Mouse (Mus musculus) limb, embryonic 15.5 days (tissue): ENCODE data around the gene Slc25a54. TPM values are rescaled to one million over a fixed set of nuclear protein-coding genes. Genes with fewer than 3 reads are reported as not detected.

Experiments used
- ATAC-seq: fragments of 200-750 bp; cut with Nextera tagmentation; 2 replicates; pipeline ENCODE4 v1.8.0; 2017; ENCODE audit warnings: low read depth, moderate TSS enrichment; ENCODE audit not compliant: insufficient number of reproducible peaks, low FRiP score, low TSS enrichment
- H3K27ac ChIP-seq: fragments of 300-500 bp; sonication (generic); 2 replicates; pipeline ENCODE4 v1.5.1; 2015; ENCODE audit warnings: moderate library complexity, mild to moderate bottlenecking, inconsistent platforms
- H3K27me3 ChIP-seq: fragments of 300-500 bp; sonication (generic); 2 replicates; pipeline ENCODE4 v1.6.1; 2015; ENCODE audit warnings: inconsistent platforms
- H3K36me3 ChIP-seq: fragments of 300-500 bp; sonication (generic); 2 replicates; pipeline ENCODE4 v1.6.1; 2015; ENCODE audit warnings: inconsistent platforms
- H3K4me1 ChIP-seq: fragments of 300-500 bp; sonication (generic); 2 replicates; pipeline ENCODE4 v1.6.1; 2015; ENCODE audit warnings: inconsistent platforms
- H3K4me2 ChIP-seq: fragments of 300-500 bp; sonication (generic); 2 replicates; pipeline ENCODE4 v1.6.1; 2015; ENCODE audit warnings: mild to moderate bottlenecking, inconsistent platforms
- H3K4me3 ChIP-seq: fragments of 300-500 bp; sonication (generic); 2 replicates; pipeline ENCODE4 v1.5.1; 2015; ENCODE audit warnings: mild to moderate bottlenecking, inconsistent platforms
- H3K9ac ChIP-seq: fragments of 300-500 bp; sonication (generic); 2 replicates; pipeline ENCODE4 v1.6.1; 2015; ENCODE audit warnings: inconsistent platforms
- H3K9me3 ChIP-seq: fragments of 300-500 bp; sonication (generic); 2 replicates; pipeline ENCODE4 v1.6.1; 2016; ENCODE audit warnings: inconsistent platforms
- WGBS: fragments of 180-500 bp; shearing (Covaris S2); methylation state at CpG from one replicate; pipeline ENCODE4 v1.1.7; 2015; 5-methylcytosine and 5-hydroxymethylcytosine counted together
- polyA plus RNA-seq: library from polyadenylated mRNA; unstranded; fragments of >200 nt; fragmentation: Nextera tagmentation; extraction: Ambion mirVana; gene quantifications from 2 replicates; pipeline ENCODE4 v1.2.1, GENCODE M21; 2015

Slc25a54 gene
- polyA plus RNA-seq: not detected in 2 replicates

- Histone ChIP-seq H3K9me3 (no peaks in the 10 kb centered on the region), H3K4me2 (no peak within 1 kb of the TSS), H3K4me1 (no peaks in the 10 kb centered on the region), H3K4me3 (no peak within 1 kb of the TSS), H3K9ac (no peak within 1 kb of the TSS), H3K27ac (no peak within 1 kb of the TSS), H3K36me3 (no peaks in the 10 kb centered on the region), H3K27me3 (no peaks in the 10 kb centered on the region)
- WGBS: 92% methylated on average over 17 of the region's 17 CpGs
- no peak for ATAC-seq
Measured at GRCm38 (mm10) chr3:109080169-109080568, at the start of gene Slc25a54. TSS of gene Slc25a54 (plus strand) at chr3:109080469.

- 22% methylated on average over 6 of the region's 6 CpGs for WGBS
- no peak overlapping the region for H3K4me3 ChIP-seq
- no peaks in the 10 kb centered on the region for H3K36me3 ChIP-seq
- H3K4me1 ChIP-seq: peaks cover 28% of the 10 kb centered on the region
- no peak overlapping the region for H3K9ac ChIP-seq
- H3K9me3 ChIP-seq: no peaks in the 10 kb centered on the region
- H3K27ac ChIP-seq: peak overlapping the region; percentile 67
- ATAC-seq: peak; percentile 67
- H3K4me2 ChIP-seq: no peak overlapping the region
- H3K27me3 ChIP-seq: no peaks in the 10 kb centered on the region
Measured at GRCm38 (mm10) chr3:109030817-109031216, 49.5 kb upstream of the Slc25a54 start.

GRCm38 (mm10) chr3:109031626-109032025, 48.6 kb upstream of the Slc25a54 start:
- WGBS: 82% methylated on average over 3 of the region's 3 CpGs
- Histone ChIP-seq H3K9ac (no peak overlapping the region), H3K27me3 (no peaks in the 10 kb centered on the region), H3K4me3 (no peak overlapping the region), H3K27ac (no peak overlapping the region), H3K9me3 (no peaks in the 10 kb centered on the region), H3K36me3 (no peaks in the 10 kb centered on the region), H3K4me2 (no peak overlapping the region), H3K4me1 (peaks cover 26% of the 10 kb centered on the region)
- no peak for ATAC-seq

- Histone ChIP-seq H3K9ac (no peak overlapping the region), H3K27ac (no peak overlapping the region), H3K4me1 (peaks cover 26% of the 10 kb centered on the region), H3K36me3 (no peaks in the 10 kb centered on the region), H3K4me3 (no peak overlapping the region), H3K9me3 (no peaks in the 10 kb centered on the region), H3K27me3 (no peaks in the 10 kb centered on the region), H3K4me2 (no peak overlapping the region)
- no peak for ATAC-seq
- WGBS: 30% methylated on average over 2 of the region's 2 CpGs
Measured at GRCm38 (mm10) chr3:109032306-109032705, 48.0 kb upstream of the Slc25a54 start.

GRCm38 (mm10) chr3:109034411-109034810, 45.9 kb upstream of the Slc25a54 start:
- ATAC-seq: no peak
- Histone ChIP-seq H3K4me1 (peaks cover 21% of the 10 kb centered on the region), H3K36me3 (no peaks in the 10 kb centered on the region), H3K4me3 (no peak overlapping the region), H3K27me3 (no peaks in the 10 kb centered on the region), H3K4me2 (no peak overlapping the region), H3K9ac (no peak overlapping the region), H3K27ac (no peak overlapping the region), H3K9me3 (no peaks in the 10 kb centered on the region)
- 56% methylated on average over 1 of the region's 1 CpGs for WGBS

GRCm38 (mm10) chr3:109040908-109041307, 39.4 kb upstream of the Slc25a54 start:
- no peak for ATAC-seq

GRCm38 (mm10) chr3:109043395-109043794, 36.9 kb upstream of the Slc25a54 start:
- 64% methylated on average over 7 of the region's 7 CpGs for WGBS
- no peak overlapping the region for H3K27ac ChIP-seq
- ATAC-seq: no peak
- no peaks in the 10 kb centered on the region for H3K9me3 ChIP-seq
- no peaks in the 10 kb centered on the region for H3K27me3 ChIP-seq
- H3K4me1 ChIP-seq: peaks cover 4% of the 10 kb centered on the region; the same call in 1 of the 2 replicates
- H3K36me3 ChIP-seq: no peaks in the 10 kb centered on the region
- no peak overlapping the region for H3K4me2 ChIP-seq
- no peak overlapping the region for H3K4me3 ChIP-seq
- no peak overlapping the region for H3K9ac ChIP-seq

More at GRCm38 (mm10) chr3:109040908-109041307, 39.4 kb upstream of the Slc25a54 start:
- 84% methylated on average over 4 of the region's 4 CpGs for WGBS
- Histone ChIP-seq H3K27me3 (no peaks in the 10 kb centered on the region), H3K36me3 (no peaks in the 10 kb centered on the region), H3K4me1 (no peaks in the 10 kb centered on the region), H3K9ac (no peak overlapping the region), H3K27ac (no peak overlapping the region), H3K9me3 (no peaks in the 10 kb centered on the region), H3K4me3 (no peak overlapping the region), H3K4me2 (no peak overlapping the region)

GRCm38 (mm10) chr3:109046428-109046827, 33.8 kb upstream of the Slc25a54 start:
- no peak overlapping the region for H3K4me3 ChIP-seq
- H3K27me3 ChIP-seq: no peaks in the 10 kb centered on the region
- no peak overlapping the region for H3K27ac ChIP-seq
- no peaks in the 10 kb centered on the region for H3K36me3 ChIP-seq
- no peak overlapping the region for H3K4me2 ChIP-seq
- no peak overlapping the region for H3K9ac ChIP-seq
- H3K4me1 ChIP-seq: peaks cover 15% of the 10 kb centered on the region
- ATAC-seq: no peak
- no peaks in the 10 kb centered on the region for H3K9me3 ChIP-seq
- WGBS: 88% methylated on average over 3 of the region's 3 CpGs

- Histone ChIP-seq H3K27me3 (no peaks in the 10 kb centered on the region), H3K4me2 (no peak overlapping the region), H3K4me1 (peaks cover 17% of the 10 kb centered on the region), H3K4me3 (no peak overlapping the region), H3K9ac (no peak overlapping the region), H3K27ac (no peak overlapping the region), H3K36me3 (no peaks in the 10 kb centered on the region), H3K9me3 (no peaks in the 10 kb centered on the region)
- 40% methylated on average over 6 of the region's 6 CpGs for WGBS
- ATAC-seq: no peak
Measured at GRCm38 (mm10) chr3:109047707-109048283, 32.5 kb upstream of the Slc25a54 start.

- Histone ChIP-seq H3K4me2 (no peak overlapping the region), H3K4me3 (no peak overlapping the region), H3K27me3 (no peaks in the 10 kb centered on the region), H3K9ac (no peak overlapping the region), H3K27ac (no peak overlapping the region), H3K9me3 (no peaks in the 10 kb centered on the region), H3K4me1 (peaks cover 17% of the 10 kb centered on the region), H3K36me3 (no peaks in the 10 kb centered on the region)
- 30% methylated on average over 11 of the region's 11 CpGs for WGBS
- ATAC-seq: no peak
Measured at GRCm38 (mm10) chr3:109051056-109051945, 29.0 kb upstream of the Slc25a54 start.

- H3K4me3 ChIP-seq: no peak overlapping the region
- no peaks in the 10 kb centered on the region for H3K36me3 ChIP-seq
- ATAC-seq: no peak
- no peak overlapping the region for H3K4me2 ChIP-seq
- peaks cover 17% of the 10 kb centered on the region for H3K4me1 ChIP-seq
- H3K9me3 ChIP-seq: no peaks in the 10 kb centered on the region
- no peaks in the 10 kb centered on the region for H3K27me3 ChIP-seq
- 72% methylated on average over 6 of the region's 6 CpGs for WGBS
- H3K9ac ChIP-seq: no peak overlapping the region
- H3K27ac ChIP-seq: no peak overlapping the region
Measured at GRCm38 (mm10) chr3:109051946-109052331, 28.3 kb upstream of the Slc25a54 start.

- 0 out of 2 replicates have a peak, but pooled peaks cover 4% of the 10 kb centered on the region for H3K4me1 ChIP-seq
- no peaks in the 10 kb centered on the region for H3K36me3 ChIP-seq
- H3K9ac ChIP-seq: no peak overlapping the region
- ATAC-seq: no peak
- H3K4me3 ChIP-seq: no peak overlapping the region
- H3K27ac ChIP-seq: no peak overlapping the region
- H3K9me3 ChIP-seq: no peaks in the 10 kb centered on the region
- 31% methylated on average over 8 of the region's 8 CpGs for WGBS
- no peaks in the 10 kb centered on the region for H3K27me3 ChIP-seq
- no peak overlapping the region for H3K4me2 ChIP-seq
Measured at GRCm38 (mm10) chr3:109059903-109060302, 20.4 kb upstream of the Slc25a54 start.
